Mouse (Mus musculus): Measurements from ENCODE around the gene Gm17617. TPM values are rescaled to one million over a fixed set of nuclear protein-coding genes. Genes with fewer than 3 reads are reported as not detected.

Gene Gm17617
- not detected in 2 replicates for polyA plus RNA-seq (2012; rRNA removed)

GRCm38 (mm10) chr13:55133448-55133847 lies at the start of gene Gm17617:
Gene Gm17617 (minus strand): TSS chr13:55133548.

GRCm38 (mm10) chr13:55152621-55153415 lies 19.5 kb upstream of the Gm17617 start, which contains the start of gene Fgfr4:
Gene Fgfr4 (plus strand): TSS chr13:55152640.

DNA sequence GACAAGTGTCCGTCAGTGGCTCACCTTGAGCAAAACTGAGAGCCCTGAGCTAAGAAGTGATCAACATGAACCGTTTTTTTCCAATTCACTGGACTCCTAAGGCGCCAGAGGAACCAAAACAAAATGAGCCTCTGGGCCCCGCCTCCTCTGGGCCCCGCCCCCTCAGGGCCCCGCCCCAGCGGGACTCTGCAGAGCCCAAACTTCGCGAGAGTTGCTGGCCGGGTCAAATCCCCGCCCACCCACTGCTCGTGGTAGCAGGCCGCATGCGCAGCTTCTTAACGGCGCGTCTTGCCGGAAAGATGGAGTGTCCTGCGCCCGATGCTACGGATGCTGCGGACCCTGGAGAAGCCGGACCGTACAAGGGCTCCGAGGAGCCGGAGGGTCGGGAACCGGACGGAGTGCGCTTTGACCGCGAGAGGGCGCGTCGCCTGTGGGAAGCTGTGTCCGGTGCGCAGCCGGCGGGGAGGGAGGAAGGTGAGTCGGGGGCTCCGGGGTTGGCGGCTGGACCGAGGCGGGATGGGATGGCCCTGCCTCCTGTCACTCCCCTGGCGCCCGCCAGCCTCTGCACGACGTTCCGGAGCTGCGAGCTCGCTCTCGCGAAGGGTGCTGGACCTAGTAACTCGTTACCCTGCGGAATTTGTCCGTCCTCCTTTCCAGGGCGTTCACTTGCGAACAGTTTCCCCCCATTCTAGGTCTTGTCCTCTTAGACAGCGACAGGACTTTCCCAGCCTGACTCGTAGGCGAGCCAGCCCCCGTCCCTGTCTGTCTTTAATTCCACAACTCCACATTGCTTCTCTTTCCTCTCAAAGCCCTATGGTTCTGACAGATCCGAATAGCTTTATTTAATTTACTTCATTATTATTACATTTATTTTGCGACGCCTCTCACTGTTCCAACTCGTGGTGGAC lies 28.0 kb downstream of the Gm17617 start, which contains the start of gene Zfp346:
TSS of gene Zfp346 (plus strand) at position 267 of the 908 bp plus-strand sequence.

GRCm38 (mm10) chr13:55099726-55100478 lies 33.4 kb downstream of the Gm17617 start, which contains the start of gene Uimc1:
Gene Uimc1 (minus strand): TSS chr13:55100300.

Other genes starting within 250 kb of the Gm17617 start
- 5.5 and 7.9 TPM in 2 replicates for gene Unc5a, start 184.1 kb downstream of the Gm17617 start, polyA plus RNA-seq (2012; rRNA removed)
- 3.6 and 4.2 TPM in 2 replicates for gene Hk3, start 112.2 kb downstream of the Gm17617 start, polyA plus RNA-seq (2012; rRNA removed)
- gene Uimc1, start 33.2 kb downstream of the Gm17617 start, polyA plus RNA-seq (2012; rRNA removed): 2.4 and 3.2 TPM in 2 replicates
- gene Zfp346, start 28.2 kb downstream of the Gm17617 start, polyA plus RNA-seq (2012; rRNA removed): 21.1 and 25.1 TPM in 2 replicates
- gene Fgfr4, start 19.1 kb upstream of the Gm17617 start, polyA plus RNA-seq (2012; rRNA removed): 13.0 and 15.3 TPM in 2 replicates
- gene Nsd1, start 76.2 kb upstream of the Gm17617 start, polyA plus RNA-seq (2012; rRNA removed): 20.2 and 25.4 TPM in 2 replicates
- 323 and 337 TPM in 2 replicates for gene Prelid1, start 187.0 kb upstream of the Gm17617 start, polyA plus RNA-seq (2012; rRNA removed)
- gene Rab24, start 188.4 kb upstream of the Gm17617 start, polyA plus RNA-seq (2012; rRNA removed): 90.5 and 92.6 TPM in 2 replicates
- gene Mxd3, start 196.3 kb upstream of the Gm17617 start, polyA plus RNA-seq (2012; rRNA removed): 16.3 and 21.3 TPM in 2 replicates
- 133 and 142 TPM in 2 replicates for gene Lman2, start 229.2 kb upstream of the Gm17617 start, polyA plus RNA-seq (2012; rRNA removed)
- 2.6 and 3.3 TPM in 2 replicates for gene Rgs14, start 236.2 kb upstream of the Gm17617 start, polyA plus RNA-seq (2012; rRNA removed)

Data from ovary, adult 2 months (tissue).